Mouse (Mus musculus) G1E-ER4 (cell line): Measurements from ENCODE around the gene Smbd1. TPM values are rescaled to one million over a fixed set of nuclear protein-coding genes. Genes with fewer than 3 reads are reported as not detected.

Experiments used
- GATA1 ChIP-seq: IDR thresholded peaks from one replicate; pipeline ENCODE4 v1.8.0; 2012; ENCODE audit warnings: low read length, inconsistent platforms
- polyA plus RNA-seq: library from polyadenylated mRNA; stranded (reverse); fragments of >175 nt; gene quantifications from 2 replicates; pipeline ENCODE4 v1.2.3, GENCODE M21; 2012

Smbd1 gene
- not detected in 2 replicates for polyA plus RNA-seq

DNA sequence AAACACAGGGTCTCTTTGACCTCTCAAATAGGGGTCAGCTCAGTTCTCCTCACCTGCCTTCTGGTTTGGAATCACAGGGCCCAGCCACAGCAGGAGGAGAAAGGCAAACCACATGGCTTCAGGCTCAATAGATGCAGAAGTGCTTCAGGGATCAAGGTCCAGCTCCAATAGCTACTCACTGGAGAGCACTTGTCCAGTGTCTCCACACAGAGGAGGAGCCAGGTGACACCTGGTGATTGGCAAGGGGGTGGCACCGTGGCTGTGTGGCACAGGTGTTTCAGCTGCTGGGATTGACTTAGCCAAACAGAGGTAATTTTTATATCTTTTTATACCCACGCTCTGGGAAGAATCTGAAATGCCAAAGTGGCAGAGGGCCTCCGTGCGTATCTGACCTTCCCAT, at the start of gene Smbd1:
Gene Smbd1 (minus strand): TSS at position 157 of the 400 bp plus-strand sequence.
- TF ChIP-seq GATA1: no peak

DNA sequence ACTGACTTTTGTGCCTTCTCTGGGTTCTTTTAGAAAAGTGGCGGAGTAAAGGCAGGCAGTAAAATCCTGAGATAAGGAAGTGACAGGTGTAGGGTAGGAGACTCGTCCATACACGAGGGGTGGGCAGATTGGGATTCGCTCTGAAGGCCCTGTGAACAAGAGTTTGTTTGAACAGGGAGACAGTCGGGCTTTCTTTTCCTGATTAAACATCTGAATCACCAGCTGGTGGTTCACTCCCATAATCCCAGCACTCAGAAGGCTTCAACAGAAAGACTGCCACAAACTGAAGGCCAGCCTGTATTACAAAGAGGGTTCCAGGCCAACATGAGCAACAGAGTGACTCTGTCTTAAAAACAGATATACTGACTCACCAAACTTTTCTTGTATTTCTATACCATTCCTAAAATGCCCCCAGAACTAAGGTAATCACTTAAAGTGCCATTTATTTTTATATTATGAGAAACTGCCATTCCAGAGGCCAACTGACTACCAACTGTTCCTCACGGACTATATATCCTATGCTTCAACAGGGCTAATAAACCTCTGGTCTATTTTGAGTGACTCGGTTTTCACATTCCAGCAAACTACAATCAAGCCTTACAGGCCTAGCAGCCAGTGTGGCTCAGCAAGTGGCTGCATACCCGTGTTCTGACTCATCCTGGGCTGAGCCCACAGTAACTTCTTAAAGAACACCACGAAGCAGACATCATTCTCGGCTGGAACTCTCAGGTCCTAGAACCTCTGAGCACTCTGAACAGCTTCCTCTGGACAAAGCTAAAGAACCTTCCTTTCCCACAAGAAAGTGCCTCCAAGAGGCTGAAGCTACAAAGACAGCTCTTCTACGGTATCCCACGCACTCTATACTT, 48.7 kb upstream of the Smbd1 start:
- TF ChIP-seq GATA1: no peak

DNA sequence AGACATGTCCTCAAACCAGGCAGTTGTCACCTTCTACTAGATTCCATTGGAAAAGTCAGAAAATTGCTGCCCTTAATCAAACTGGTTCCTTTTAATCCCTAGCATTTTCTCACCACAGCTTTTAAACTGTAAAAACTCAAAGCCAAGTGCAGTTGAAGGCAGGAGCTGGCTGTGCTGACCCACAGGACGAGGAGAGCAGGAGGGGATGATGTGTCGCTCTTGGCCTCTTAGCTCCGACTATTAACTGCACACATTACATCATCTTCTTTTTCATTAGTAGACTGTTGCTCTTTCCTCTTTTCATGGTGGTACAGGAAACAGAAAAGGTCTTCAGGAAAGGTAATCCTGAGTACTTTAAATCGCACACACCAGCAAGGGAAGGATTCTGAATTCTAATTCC, 48.1 kb upstream of the Smbd1 start:
- no peak for TF ChIP-seq GATA1

DNA sequence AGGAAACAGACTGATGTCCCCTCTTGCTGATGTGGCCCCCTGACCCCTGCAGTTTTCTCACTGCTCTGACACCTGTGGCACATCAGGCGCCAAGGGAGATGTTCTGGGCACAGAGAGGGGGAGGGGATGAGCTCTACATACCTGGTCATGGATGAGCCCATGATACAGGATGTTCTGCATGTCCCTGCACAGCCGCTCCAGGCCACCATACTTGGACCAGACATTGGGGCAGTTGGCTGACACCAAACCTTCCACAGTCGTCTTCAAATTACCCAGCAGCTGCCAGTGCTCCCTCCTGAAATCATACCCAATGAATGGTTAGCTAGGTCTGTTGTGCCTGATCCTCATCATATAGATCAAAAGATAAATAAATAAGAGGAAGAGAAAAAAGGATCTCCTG, 46.5 kb upstream of the Smbd1 start:
- no peak for TF ChIP-seq GATA1

DNA sequence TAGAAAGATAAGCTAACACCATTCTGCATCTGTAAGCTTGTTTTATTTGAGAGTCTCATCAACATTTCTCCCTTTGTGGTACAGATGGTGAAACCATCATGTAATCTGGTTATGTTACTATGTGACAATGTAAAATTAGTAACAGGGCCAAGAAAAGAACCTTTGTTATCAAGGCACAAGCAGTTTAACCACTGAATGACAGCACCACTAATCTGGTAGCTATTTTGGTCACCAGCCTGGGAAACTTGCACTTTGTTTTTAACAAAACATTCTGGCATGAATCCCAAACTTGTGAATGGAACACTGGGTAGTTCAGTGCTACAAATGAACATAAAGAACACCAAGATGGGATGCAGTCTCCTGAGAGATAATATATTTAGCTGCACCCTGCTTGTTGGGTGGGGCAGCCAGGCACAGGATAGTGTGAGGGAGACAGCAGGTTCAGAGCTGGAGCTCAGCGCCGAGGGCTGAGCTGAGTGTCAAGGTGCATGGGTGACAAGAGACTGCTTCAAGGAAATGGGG, 43.8 kb upstream of the Smbd1 start:
- no peak for TF ChIP-seq GATA1

DNA sequence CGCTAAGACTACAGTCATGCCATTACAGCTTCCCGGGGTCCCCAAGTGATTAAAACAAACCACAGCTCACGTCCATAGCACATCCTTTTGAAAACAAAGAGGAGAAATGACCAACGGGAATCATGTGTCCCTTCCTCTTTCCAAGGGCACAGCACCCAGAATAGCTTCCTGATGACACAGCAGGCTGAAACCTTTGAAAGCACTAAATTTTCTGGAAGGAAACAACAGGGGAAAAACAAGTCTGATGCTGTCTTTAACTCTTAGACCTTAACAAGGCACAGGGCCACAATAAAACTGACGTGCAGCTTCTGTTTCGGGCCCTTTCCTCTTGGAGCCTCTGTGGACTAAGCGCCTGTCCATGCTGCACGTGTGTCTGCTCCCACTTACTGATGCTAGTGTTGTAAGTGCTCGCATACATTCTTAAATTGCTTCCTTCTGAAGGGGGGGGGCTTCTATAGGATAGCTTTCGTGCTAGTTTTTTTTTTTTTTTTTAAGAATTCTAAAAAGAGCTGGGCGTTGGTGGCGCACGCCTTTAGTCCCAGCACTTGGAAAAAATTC, 43.3 kb upstream of the Smbd1 start:
- TF ChIP-seq GATA1: no peak

DNA sequence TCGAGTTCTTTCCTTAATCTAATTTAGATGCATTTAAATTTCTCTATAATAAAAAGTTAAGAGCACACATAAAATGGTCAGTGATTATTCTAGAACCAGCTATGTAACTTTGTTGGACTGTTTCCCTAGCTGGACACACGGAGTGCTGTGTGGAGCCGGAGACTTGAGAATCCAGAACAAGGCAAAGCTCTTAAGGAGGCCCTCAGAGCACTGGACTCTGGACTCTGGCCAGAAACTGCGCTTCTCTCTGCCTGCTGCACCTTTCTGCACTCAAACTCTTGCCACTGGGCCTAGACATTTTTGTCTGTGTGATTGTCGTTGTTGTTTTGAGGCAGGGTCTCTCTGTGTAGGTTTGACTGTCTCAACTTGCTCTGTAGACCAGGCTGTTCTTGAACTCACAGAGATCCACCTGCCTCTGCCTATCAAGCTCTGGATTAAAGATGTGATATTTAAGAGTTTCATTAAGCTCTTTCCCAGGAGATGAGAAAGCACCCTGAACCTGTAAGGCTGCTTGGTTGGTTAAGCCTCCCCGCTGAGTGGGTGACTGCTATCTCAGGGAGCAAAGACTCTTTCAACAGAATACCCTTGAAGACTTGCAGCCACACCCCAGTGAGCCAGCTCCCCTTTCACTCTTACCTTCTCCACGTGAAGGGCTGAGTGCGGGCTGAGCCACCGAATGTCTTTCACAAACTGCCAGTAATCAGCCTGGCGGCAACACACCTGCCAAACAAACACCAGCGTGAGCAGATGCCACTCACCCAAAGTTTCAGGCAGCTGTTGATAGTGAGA, 39.0 kb upstream of the Smbd1 start:
- TF ChIP-seq GATA1: no peak

DNA sequence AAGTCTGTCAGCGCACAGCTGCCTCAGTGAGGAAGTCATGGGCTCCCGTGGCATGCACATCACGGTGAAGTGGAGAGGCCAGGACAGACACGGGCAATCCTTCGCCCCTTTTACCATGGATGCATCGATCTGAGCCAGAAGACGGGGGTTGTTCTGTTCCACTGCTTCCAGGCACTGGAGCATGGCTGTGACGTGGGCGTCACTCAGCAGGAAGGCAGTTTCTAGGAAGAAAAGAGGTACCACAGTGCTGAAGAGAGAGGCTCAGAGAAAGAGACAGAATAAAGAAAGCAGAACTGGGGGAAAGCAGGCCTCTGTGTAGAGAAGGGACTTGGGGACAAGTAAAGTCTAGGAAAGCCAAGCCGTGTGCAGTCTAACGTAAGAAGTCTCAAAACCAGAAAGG, 36.8 kb upstream of the Smbd1 start:
- TF ChIP-seq GATA1: no peak

DNA sequence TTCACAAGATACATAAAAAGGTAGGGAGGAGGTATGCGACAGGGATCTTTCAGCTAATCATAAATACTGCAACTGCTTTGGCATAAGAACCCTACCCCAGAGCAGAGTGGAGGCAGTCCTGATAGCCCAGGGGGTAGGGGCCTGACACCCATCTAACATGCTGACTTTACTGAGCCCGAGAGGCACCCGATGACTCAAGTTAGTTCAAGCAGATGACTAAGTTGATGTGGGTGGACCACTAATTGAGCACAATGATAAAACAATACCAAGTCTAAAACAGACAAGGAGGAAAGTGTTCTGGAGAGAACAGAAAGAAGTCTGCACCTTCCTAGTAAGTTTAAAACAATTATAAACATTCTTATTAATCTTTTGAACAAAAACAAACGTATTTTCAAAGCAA, 21.2 kb upstream of the Smbd1 start:
- no peak for TF ChIP-seq GATA1

DNA sequence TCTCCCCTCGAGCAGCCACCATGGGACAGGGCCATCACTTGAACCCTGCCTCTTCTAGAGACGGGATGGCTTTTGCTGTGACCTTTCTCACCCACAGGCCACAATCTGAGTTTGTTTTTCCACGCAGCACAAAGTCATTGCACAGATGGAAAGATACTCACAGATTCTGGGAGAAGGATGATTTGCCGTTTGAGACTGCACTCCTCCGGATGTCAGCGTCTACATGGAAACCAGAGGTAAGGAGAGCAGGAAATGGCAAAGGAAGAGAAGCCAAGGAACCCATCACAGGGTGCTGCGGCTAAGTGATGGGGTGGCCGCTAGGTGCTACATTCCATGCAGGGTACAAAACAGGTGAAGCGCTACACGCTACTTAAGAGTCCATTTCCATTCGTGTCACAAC, 18.8 kb upstream of the Smbd1 start:
- no peak for TF ChIP-seq GATA1

DNA sequence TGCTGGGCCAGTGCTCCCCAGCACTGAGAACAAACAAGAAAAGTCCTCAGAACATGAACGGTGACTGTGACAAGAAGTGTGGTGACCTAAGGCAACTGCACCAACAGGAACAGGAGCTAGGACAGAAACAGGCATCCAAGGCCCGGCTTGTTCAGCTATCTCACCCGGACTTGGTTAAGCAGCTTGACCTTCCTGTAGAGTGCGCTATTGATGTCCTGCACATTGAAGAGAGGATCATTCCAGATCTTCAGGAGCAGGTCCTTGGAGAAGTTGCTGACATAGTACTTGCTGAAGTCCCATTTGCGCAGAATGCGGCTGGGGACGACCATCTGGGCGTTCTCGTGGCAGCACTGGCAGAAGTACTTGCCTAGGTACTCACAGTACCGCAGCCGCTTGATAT, 16.2 kb upstream of the Smbd1 start:
- no peak for TF ChIP-seq GATA1

DNA sequence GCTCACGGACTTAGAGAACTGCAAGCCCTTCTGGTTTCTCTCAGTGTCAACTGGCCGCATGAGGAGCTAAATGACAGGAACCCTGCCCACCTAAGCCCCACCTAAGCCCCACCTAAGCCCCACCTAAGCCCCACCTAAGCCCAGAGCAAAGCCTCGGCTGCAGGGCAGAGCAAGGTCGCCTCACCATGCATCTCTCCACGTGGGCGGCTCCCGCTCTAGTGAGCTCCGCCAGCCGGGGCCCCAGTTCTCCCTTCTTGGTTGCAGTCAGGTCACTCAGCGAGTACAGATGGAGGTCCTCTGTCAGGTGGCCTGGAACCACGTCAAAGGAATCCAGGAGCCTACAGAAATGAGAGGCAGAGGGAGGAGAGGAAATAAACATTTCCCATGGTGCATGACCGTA, 15.1 kb upstream of the Smbd1 start:
- no peak for TF ChIP-seq GATA1

DNA sequence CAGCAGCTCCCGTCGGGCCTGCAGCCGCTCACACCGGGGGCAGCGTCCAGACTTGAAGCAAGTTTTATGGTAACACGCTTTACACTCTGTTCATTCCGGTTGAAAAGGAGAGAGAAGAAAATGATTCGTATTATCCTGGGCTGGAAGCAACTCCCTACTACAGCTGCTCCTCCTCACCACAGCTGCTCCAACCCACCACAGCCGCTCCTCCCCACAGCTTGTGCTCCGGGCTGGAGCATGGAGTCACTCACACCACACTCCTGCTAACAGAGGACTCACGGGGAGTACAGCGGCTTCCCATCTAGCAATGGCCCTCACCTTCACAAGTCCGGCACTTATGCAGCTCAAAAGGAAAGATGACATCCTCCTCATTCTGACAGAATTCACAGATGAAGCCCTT, 13.8 kb upstream of the Smbd1 start:
- no peak for TF ChIP-seq GATA1

DNA sequence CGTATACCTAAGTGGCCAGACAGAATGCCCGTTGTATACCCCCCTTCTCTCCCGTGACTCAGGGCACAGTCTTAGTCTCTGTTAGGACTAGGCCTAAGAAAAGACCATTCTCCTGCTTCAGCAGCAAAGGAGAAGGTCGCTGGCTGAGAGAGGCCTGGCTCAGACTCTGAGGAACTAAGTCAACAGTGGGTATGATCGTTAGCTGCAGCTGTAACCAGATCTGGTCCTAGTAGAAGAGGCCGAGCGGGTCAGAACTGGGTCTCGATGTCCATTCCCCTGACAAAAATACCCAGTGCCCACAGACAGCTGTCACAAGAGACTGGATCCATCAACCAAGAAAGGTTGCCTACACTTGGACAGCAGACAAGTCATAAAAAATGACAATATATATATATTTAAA, 13.2 kb upstream of the Smbd1 start:
- no peak for TF ChIP-seq GATA1

DNA sequence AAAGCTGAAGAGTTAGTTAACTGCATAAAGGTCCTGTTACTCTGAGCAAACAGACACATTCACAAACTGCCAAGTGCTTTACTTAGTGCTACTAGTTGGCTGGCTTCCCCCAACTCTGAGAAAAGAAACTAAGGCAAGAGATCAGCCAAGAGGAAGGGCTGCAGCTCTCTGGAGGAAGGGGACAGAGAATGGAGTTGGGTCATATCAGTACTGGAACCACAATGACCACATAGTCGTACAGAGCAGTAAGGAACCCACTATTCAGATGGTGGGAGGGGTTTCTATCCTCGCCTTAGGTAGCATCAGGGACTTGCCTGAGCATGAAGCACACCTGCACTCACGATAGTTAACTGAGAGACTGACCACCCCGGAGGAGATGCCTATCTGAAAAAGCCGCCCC, 12.6 kb upstream of the Smbd1 start:
- TF ChIP-seq GATA1: no peak

DNA sequence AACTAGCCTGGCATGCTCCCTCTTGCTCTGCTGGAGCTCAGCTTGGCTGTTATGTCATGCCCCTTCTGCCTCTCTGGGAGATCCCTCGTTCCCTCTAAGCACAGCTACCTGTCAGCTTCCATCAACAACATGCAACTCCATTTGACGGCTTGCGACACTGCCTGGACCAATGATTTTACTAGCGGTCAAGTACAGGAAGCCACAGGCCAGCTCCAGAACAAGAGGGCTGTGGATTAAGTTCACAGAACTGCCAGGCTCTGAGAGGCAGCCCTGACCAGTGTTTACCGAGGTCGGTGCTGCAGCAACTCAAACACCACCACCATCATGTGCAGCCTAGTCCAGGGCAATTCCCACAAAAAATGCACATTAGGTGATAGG, 12.2 kb upstream of the Smbd1 start:
- no peak for TF ChIP-seq GATA1

DNA sequence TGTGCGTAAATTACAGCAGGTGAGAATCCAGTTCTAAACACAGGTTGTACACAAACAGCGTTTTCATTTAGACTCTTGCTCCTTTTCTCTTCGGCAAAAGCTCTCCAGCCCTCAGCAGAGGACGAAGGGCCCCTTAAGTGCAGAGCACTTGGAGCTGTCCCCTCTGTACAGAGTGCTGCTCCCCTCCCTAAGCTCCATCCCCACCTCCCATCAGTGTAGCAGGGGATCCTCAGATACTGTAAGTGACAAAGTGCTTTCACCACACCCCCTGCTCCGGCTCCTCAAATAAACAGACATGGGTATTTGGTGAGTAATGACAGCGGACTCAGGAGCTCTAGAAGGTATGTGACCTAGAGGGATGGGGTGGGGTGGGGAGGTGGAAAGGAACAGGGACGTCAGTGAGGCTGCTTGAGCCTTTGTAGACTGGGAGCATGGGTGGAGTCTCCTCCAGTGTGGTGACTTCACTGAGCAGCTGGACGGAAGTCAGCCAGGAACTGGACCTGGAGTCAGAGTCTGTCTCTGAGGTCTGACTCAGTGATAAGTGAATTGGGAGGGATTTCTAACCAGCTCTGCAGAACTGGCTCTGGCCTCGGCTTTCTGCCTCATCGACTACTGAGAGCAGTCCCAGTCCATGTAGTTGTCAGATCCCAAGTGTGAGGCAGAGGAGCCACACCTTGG, 11.6 kb upstream of the Smbd1 start:
- TF ChIP-seq GATA1: no peak
